Mouse (Mus musculus) hindlimb bud, embryonic 11.5 days (tissue): ENCODE measurements at regions not wholly inside any gene's neighbourhood (a gene's known extent, or its start where the extent isn't known, plus 50 kb on each side); places are given as distances from the start of the nearest gene placed in this dataset.

Experiments
- DNase-seq: peaks from one replicate; pipeline ENCODE4 v3.0.0-alpha.2; 2012; ENCODE audit warnings: low read depth, low spot score; ENCODE audit errors: extremely low spot score

DNA sequence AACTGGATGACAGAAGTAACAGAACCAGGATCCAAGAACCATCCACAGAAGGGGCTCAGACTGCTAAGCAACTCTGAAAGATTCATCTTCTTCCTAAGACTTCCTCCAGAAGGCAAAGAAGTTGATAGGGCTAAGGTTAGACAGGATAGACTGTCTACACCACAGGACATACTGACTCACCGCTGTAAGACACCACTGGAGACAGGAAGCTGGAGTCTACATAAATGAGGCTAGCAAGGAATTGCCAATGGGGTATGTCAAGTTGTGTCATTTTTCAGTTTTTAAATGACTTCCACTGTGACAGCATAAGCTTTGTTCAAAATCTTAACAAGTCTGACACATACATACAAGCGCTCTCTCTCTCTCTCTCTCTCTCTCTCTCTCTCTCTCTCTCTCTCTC lies 645.4 kb upstream of the Gm10131 start:
- DNase-seq, result no peak

- no peak for DNase-seq
Observed at GRCm38 (mm10) chr8:34756171-34756570, 644.6 kb upstream of the Gm10131 start.

- no peak for DNase-seq
Observed at GRCm38 (mm10) chr8:34755480-34755879, 643.9 kb upstream of the Gm10131 start.

- DNase-seq, result no peak
Observed at GRCm38 (mm10) chr8:34753046-34753445, 641.5 kb upstream of the Gm10131 start.

DNA sequence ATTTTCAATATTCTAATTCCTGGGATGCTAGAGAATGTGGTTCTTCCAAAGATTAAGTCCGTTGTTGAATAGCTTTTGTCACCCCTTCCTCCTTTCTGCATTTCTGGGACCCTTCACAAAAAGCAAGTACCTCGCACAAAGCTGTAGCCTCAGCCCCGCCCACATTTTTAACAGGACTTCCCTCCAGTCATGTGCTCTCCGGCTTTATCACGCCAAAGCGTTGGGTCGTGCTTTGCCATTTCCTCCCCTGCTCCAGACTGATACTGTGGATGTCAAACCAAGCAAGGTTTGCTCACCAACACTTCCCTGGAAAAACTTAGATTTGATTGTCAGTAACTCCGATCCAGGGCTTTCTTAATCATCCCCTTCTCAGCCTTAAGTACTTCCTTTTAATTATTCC lies 637.0 kb upstream of the Gm10131 start:
- DNase-seq, result no peak

DNA sequence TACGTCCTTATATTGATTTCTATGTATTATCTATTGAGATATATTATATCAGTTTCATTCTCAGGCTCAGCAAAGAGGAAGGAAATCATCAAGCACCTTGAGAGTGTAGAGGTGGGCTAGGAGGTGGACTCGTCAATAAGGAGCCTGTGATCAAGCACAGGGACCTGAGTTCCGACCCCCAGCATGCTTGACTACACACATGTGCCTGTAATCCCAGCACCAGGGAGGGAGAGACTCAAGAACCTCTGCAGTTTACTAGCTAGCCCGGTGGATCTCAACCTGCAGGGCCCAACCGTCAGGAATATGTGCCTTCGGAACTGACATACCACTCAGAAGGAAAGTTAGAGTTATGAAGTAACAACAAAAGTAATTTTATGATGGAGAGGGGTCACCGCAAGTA lies 634.2 kb upstream of the Gm10131 start:
- DNase-seq, result no peak

GRCm38 (mm10) chr8:34744682-34745081 lies 633.1 kb upstream of the Gm10131 start:
- DNase-seq, result no peak

- DNase-seq, result no peak
Observed at GRCm38 (mm10) chr8:34744179-34744578, 632.6 kb upstream of the Gm10131 start.

- DNase-seq, result no peak
Observed at GRCm38 (mm10) chr8:34743137-34743536, 631.6 kb upstream of the Gm10131 start.

- DNase-seq, result no peak
Observed at GRCm38 (mm10) chr8:34740836-34741235, 629.3 kb upstream of the Gm10131 start.

GRCm38 (mm10) chr8:34739836-34740804 lies 628.6 kb upstream of the Gm10131 start:
- no peak for DNase-seq

GRCm38 (mm10) chr8:34736214-34736613 lies 624.7 kb upstream of the Gm10131 start:
- no peak for DNase-seq

GRCm38 (mm10) chr8:34735006-34735405 lies 623.5 kb upstream of the Gm10131 start:
- DNase-seq, result no peak

DNA sequence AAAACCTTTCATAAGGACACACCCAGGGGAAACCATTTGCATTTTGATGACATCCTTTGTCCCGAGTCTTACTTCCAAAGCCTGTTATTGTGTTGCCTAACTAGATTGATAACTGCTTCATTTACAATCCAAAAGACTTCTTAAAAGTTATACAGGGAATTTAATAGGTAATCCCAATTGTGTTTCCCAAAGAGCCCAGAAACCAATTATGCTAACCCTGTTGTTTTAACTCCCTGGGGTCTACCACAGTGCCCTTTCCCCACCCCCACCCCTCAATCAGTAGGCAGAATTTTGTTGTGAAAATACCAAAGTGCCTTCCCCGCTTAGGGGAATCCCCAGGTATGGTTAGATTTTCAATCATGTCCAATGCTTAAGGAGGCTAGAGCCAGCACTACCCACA lies 621.3 kb upstream of the Gm10131 start:
- DNase-seq, result no peak

- no peak for DNase-seq
Observed at GRCm38 (mm10) chr8:34732362-34732761, 620.8 kb upstream of the Gm10131 start.

GRCm38 (mm10) chr8:34731096-34731999 lies 619.8 kb upstream of the Gm10131 start:
- no peak for DNase-seq

DNA sequence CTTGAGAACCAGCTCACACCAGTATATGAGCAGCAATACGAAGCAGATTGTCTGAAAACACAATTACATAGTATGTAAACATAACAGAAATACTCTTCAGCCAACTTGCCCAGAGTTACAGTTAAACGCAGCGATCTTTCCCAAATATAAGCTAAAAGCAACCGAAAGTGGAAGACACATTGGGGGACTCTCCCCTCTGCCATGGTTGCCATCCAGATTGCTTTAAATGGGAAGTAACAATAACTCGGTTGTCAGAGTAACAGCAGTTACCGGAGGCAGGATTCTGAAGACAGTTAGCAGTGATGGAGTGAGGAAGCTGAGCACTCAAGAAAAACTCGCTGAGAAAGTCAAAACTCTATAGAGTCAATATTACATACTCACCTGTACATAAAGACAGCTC lies 618.0 kb upstream of the Gm10131 start:
- no peak for DNase-seq

GRCm38 (mm10) chr8:34727699-34728098 lies 616.2 kb upstream of the Gm10131 start:
- no peak for DNase-seq

DNA sequence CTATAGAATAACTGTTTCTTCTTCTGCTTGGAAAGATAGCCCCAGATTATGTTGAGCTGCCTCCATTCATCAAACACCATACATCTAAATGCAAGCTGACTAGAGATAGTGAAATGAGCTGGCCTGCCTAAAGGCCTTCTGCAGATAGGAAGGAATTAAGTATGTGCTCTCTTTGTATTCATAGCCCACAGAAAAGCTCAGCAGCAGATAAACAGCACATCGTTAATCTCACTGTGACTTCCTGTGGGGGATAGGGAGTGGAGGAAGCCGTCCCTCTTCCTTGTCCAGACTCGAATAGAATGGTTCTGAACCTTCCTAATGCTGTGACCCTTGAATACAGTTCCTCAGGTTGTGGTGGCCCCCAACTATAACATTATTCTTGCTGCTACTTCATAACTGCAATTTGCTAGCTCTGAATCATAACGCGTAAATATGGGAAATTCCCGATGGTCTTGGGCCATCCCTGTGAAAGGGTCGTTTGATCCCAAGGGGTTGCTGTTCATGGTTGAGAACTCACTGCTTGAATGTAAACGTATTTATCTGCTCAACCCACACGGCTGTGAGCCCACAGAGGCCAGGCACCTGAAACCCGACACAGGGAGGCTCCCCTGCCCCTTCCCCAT lies 614.7 kb upstream of the Gm10131 start:
- no peak for DNase-seq

DNA sequence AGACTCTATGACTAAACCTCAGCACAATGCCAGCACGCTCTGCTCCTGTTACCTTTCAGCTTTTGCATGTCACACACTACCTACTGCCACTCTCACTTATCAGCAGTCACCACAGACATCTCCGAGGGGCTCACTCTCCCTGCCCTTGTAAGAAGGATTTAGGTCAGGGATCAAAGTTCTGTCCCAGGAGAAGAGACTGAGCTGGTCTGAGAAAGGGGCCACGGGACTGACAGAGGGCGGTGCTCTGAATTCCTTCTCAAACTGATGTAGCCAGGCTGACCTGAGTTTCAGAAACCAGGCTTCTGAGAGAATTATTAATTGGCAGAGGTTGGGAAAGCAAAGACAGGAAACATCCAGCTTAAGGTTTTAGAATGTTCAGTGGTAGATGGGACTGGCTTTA lies 614.0 kb upstream of the Gm10131 start:
- DNase-seq, result no peak
